Mouse (Mus musculus) mature B cell (primary cell): ENCODE measurements around the gene Esyt3.

ENCODE experiments used
- in situ Hi-C: fragments of 300-500 bp; cut with MboI; formaldehyde crosslinking; loops from 2 replicates; pipeline ENCODE4 v1.14.3; 2019

Esyt3 gene

GRCm38 (mm10) chr9:99354796-99355195 lies 3.6 kb downstream of the Esyt3 start:
- in situ Hi-C loops = no loop called here

- in situ Hi-C loops = no loop called here
Observed at GRCm38 (mm10) chr9:99353390-99353789, 5.0 kb downstream of the Esyt3 start.

DNA sequence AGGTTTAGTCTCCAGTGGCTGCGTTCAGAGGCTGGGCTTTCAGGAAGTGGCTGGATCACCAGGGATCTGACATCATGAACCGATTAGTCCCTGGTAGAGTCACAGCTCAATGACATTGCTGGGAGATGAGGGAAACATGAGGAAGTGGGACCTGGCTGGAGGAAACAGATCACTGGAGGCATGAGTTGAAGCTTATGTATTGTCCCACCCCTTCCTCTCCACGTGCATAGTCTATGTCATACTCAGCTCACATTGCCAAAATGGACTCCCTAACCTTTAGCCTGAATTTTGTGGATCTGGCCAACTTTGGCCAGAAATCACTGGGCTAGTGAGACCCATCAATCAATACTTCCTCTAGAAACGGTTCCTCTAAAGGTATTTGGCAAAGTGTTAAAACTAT lies 5.4 kb downstream of the Esyt3 start:
- in situ Hi-C loops = no loop called here

DNA sequence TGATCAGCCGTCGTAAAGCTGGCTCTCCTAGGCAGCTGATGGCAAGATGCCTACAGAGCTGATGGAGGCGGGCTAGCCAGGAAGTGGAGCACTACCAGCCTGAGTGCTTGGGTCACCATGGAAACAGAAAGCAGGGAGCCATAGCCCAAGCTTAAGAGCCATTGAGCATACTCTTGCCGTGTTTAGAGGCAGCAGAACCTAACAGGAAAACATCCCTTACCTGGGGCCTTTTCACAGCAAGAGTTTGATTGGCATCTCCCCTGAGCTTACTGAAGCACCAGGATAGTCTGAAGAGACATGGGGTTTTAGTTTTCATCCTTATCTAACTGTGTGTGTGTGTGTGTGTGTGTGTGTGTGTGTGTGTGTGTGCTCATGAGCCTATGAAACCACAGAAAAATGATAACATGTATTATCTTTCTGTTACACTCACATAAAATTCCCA lies 13.0 kb downstream of the Esyt3 start:
- in situ Hi-C loops = no loop called here

DNA sequence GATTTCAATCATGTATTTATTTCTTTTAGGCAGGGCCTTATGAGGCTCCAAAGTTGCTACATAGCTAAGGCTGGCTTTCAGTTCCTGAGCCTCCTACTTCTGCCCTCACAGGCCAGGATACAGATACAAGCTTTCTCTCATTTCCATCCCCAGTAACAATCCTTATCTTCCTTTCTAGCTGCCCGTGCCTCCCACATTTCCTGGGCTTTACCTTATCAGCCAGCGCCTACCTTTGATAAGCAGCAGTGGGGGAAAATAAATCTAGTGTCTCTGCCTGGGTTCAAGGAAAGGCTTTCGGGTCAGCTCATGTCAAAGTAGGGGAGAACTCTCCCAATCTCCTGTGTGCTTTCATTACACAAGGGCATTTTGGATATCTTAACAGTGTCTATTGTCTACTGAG lies 16.8 kb downstream of the Esyt3 start:
- in situ Hi-C loops = no loop called here

DNA sequence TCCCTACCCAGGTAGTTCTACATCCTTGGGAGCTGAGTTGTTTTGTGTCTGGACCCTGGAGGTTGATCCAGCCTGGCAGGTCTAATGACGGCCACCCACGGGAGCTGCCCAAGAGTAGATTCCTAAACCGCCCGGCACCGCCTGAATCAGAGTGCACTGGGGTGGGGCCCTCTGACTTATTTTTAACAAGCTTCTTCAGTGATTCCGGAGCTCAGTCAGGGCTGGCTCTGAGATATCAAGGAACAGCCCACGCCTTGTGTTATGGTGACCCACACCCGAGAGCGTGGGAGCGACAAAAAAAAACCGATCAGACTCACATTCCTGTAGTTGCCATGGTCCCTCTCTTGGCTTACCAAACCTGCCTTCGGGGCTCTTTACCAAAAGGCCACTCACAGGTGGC lies 18.2 kb downstream of the Esyt3 start:
- in situ Hi-C loops = no loop called here

GRCm38 (mm10) chr9:99339182-99339581 lies 19.2 kb downstream of the Esyt3 start:
- in situ Hi-C loops = no loop called here

- in situ Hi-C loops = no loop called here
Observed at GRCm38 (mm10) chr9:99338293-99338692, 20.1 kb downstream of the Esyt3 start.

- in situ Hi-C loops = no loop called here
Observed at GRCm38 (mm10) chr9:99336538-99336937, 21.8 kb downstream of the Esyt3 start.

DNA sequence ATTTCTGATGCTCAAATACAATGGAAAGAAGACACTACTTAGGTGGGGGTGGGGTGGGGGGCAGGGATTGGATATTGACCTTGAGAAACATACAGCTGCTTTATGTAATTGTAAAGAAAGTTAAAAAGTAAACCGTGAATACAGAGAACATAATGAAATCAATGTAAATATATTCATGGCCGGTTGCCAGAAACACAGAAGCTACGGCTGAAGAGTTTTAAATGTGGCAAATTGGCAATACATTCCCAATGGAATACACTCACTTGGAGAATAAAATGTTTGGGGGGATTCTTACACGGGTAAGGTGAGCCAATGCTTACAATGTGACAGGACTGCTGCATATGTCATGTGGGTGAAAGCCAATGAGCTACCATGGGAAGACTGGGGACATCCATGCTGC lies 31.5 kb downstream of the Esyt3 start:
- in situ Hi-C loops = no loop called here

DNA sequence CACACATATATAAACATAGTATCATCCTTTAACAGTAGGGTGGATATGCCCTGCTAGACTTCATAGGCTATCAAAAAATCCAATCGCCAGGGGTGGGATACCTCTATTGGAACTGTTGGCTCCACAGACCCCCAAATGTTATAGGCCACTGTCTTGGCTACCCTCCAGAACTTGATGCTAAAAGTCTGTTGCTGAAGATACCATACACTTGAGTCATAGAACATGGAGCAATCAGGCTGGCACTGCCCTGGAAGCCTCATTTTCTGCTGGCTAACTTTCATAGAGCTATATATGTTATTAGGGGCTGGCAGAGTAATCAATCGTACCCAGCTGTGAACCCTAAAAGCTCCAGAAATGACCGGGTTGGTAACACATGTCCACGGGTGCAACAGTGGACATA lies 32.4 kb downstream of the Esyt3 start:
- in situ Hi-C loops = no loop called here

DNA sequence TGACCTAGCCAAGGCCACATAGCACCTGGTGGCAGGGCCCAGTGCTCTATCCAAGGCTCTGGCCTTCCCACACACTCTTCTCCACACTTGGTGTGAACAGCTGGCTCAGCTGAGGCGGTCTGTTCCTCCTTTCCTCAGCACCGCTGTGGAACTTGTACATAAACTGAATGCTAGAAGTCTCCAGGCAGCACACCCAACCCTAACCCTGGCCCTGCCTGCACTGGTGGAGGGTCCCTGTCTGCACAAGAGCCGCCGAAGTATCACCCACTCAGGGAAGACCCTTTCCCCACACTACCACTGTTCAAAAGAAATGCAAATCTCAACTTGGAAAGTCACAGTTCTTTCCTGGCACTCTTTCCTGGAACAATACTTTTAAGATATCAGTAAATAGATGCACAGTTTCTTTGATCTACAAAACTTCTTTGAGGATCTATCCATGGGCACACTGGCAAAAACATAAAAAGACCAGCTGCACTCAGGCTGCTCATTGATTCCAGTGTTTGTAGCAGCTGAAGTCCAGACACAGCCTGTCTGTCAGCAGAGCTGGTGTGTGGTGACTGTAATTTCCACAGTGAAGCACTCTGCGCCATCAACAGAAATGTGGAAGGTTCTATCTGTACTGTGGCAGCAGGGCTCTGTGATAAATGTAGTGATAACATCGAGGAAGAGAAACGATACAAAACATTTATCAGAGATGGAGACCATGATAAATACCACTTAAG lies 33.0 kb downstream of the Esyt3 start:
- in situ Hi-C loops = no loop called here

DNA sequence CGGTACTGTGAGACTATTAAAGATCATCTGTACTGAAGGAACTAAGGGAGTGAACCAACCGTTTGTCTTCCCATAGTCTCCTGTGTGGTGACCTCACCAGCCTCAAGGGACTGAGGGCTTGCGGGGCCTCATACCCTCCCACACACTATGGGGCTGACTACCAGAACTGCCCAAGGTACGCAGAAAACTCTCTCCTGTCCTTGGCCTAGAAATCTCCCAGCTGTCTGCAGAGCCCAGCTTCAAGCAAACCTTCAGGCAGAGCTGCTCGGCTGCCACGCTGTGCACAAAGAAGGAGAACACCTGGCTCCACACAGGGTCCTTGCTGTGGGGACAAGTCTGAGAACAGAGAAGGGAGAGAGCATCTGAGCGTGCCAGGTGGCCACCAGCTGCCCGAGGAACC lies 38.4 kb downstream of the Esyt3 start:
- in situ Hi-C loops = no loop called here

DNA sequence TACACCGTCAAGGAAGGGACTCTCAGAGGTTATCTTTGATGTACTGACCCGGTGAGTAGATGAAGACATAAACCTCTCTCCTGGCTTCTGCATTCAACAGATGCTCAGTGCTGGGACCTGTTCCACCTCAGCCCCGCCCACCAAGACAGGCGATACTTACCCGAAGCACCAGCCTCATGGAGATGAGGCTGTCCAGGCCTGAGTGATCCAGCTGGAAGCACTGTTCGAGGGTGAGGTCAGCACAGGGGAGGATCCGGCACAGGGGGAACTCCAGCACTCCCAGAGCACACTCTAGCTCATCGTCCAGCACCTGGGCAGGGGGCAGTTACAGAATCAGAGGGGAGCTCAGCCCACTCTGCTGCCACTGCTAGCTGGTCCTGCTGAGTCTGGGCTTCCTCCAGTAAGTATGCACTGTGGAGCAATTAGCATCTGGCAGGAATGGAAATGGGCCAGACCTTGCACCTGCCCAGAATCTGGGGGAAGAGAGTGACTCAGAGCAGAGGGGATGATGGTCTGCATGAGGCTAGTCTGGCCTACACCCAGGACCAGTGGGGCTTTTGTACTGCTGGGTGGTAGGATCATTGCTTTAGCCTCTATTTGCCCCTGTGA lies 38.9 kb downstream of the Esyt3 start:
- in situ Hi-C loops = no loop called here

- in situ Hi-C loops = no loop called here
Observed at GRCm38 (mm10) chr9:99306226-99306625, 52.1 kb downstream of the Esyt3 start.

DNA sequence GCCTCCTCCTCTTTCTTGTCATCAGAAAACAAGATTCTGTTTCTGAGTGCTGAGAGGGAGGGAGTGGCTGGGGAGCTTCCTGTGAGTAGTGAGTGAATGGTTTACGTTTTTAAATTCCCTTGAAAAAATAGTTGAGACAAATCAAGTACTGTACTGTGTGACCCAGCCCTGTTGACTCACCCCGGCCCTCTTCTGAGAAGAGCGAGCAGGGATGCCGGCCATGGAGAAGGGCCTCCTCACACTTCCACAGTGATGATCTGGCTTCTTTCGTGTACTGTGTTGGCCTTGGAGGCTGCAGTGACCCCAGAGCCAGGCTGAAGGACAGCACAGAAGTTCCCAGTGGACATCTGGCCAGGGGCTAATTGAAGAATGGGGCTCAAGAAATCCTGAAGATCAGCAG lies 54.1 kb downstream of the Esyt3 start:
- in situ Hi-C loops = no loop called here
